17 mouse cellular contexts compared by ENCODE assay signal in genomic region chr7:113856067-113856466, GRCm38 (mm10).
"Had no signal": no experiment of that assay in that cellular context is flagged by ENCODE, and none has a peak within 500 bp of the region (broad histone marks: within the 10 kb centered on the region; RNA-seq: fewer than 3 reads in every experiment).

No protein-coding gene starts in this region.

- ATAC-seq: inflammation-experienced regulatory T-cells, adult 6 months; intestine, embryonic 16.5 days; midbrain, embryonic 15.5 days had no signal

- DNase-seq: kidney, adult 18-20 months; kidney, adult 9 months; kidney, postnatal 14 days; kidney, postnatal 4 days; left cerebral cortex, postnatal 4 days; liver, embryonic 13.5 days; retina, postnatal 1 day had no signal

- H3K4me3 ChIP-seq: limb, embryonic 12.5 days; limb, embryonic 15.5 days; liver, embryonic 13.5 days; lung, embryonic 15.5 days; midbrain, embryonic 12.5 days; midbrain, embryonic 15.5 days; neural tube, embryonic 12.5 days; neural tube, embryonic 15.5 days had no signal

- H3K9ac ChIP-seq: limb, embryonic 12.5 days; limb, embryonic 15.5 days; liver, embryonic 13.5 days; lung, embryonic 15.5 days; midbrain, embryonic 12.5 days; midbrain, embryonic 15.5 days; neural tube, embryonic 12.5 days; neural tube, embryonic 15.5 days had no signal

- H3K27ac ChIP-seq: limb, embryonic 12.5 days; limb, embryonic 15.5 days; liver, embryonic 13.5 days; lung, embryonic 15.5 days; macrophage; midbrain, embryonic 12.5 days; midbrain, embryonic 15.5 days; neural tube, embryonic 12.5 days; neural tube, embryonic 15.5 days had no signal

- H3K27me3 ChIP-seq: limb, embryonic 12.5 days; limb, embryonic 15.5 days; liver, embryonic 13.5 days; lung, embryonic 15.5 days; midbrain, embryonic 12.5 days; midbrain, embryonic 15.5 days; neural tube, embryonic 12.5 days; neural tube, embryonic 15.5 days had no signal

- H3K9me3 ChIP-seq: limb, embryonic 12.5 days; limb, embryonic 15.5 days; liver, embryonic 13.5 days; lung, embryonic 15.5 days; midbrain, embryonic 12.5 days; midbrain, embryonic 15.5 days; neural tube, embryonic 12.5 days; neural tube, embryonic 15.5 days had no signal

- H3K36me3 ChIP-seq: limb, embryonic 12.5 days; limb, embryonic 15.5 days; liver, embryonic 13.5 days; lung, embryonic 15.5 days; midbrain, embryonic 12.5 days; midbrain, embryonic 15.5 days; neural tube, embryonic 12.5 days; neural tube, embryonic 15.5 days had no signal

- H3K4me1 ChIP-seq: liver, embryonic 13.5 days; lung, embryonic 15.5 days; midbrain, embryonic 12.5 days; midbrain, embryonic 15.5 days; neural tube, embryonic 12.5 days had no signal

- H3K4me2 ChIP-seq: limb, embryonic 12.5 days; limb, embryonic 15.5 days; liver, embryonic 13.5 days; lung, embryonic 15.5 days; midbrain, embryonic 12.5 days; midbrain, embryonic 15.5 days; neural tube, embryonic 12.5 days; neural tube, embryonic 15.5 days had no signal
